Mouse (Mus musculus) liver, embryonic 12.5 days (tissue): ENCODE measurements around the gene Krtap19-4. TPM values are rescaled to one million over a fixed set of nuclear protein-coding genes. Genes with fewer than 3 reads are reported as not detected.

Source experiments
- polyA plus RNA-seq: library from polyadenylated mRNA; unstranded; fragments of >200 nt; fragmentation: Nextera tagmentation; extraction: Ambion mirVana; gene quantifications from 2 replicates; pipeline ENCODE4 v1.2.1, GENCODE M21; 2016

Krtap19-4 gene
- polyA plus RNA-seq, 1 experiment from 2014 or later, result not detected

Other genes with a start within 250 kb of the Krtap19-4 start
- not detected in 2 replicates for gene Krtap26-1, start 237.3 kb downstream of the Krtap19-4 start, polyA plus RNA-seq
- gene Krtap27-1, start 213.4 kb downstream of the Krtap19-4 start, polyA plus RNA-seq, result not detected in 2 replicates
- not detected in 2 replicates for gene 2310061N02Rik, start 177.1 kb downstream of the Krtap19-4 start, polyA plus RNA-seq
- not detected in 2 replicates for gene Krtap13-1, start 156.2 kb downstream of the Krtap19-4 start, polyA plus RNA-seq
- not detected in 2 replicates for gene Krtap13, start 133.5 kb downstream of the Krtap19-4 start, polyA plus RNA-seq
- gene 2310034C09Rik, start 126.2 kb downstream of the Krtap19-4 start, polyA plus RNA-seq, result not detected in 2 replicates
- gene 2310057N15Rik, start 110.9 kb downstream of the Krtap19-4 start, polyA plus RNA-seq, result not detected in 2 replicates
- not detected in 2 replicates for gene Gm5965, start 107.2 kb downstream of the Krtap19-4 start, polyA plus RNA-seq
- gene Gm20741, start 72.9 kb downstream of the Krtap19-4 start, polyA plus RNA-seq, result not detected in 2 replicates
- not detected in 2 replicates for gene Krtap15, start 64.9 kb downstream of the Krtap19-4 start, polyA plus RNA-seq
- gene Krtap14, start 58.9 kb downstream of the Krtap19-4 start, polyA plus RNA-seq, result not detected in 2 replicates
- gene Krtap19-1, start 15.7 kb downstream of the Krtap19-4 start, polyA plus RNA-seq, result not detected in 2 replicates
- not detected in 2 replicates for gene Krtap19-2, start 10.8 kb downstream of the Krtap19-4 start, polyA plus RNA-seq
- gene Krtap19-3, start 7.1 kb downstream of the Krtap19-4 start, polyA plus RNA-seq, result not detected in 2 replicates
- gene Krtap19-5, start 11.4 kb upstream of the Krtap19-4 start, polyA plus RNA-seq, result not detected in 2 replicates
- gene Krtap19-9b, start 47.2 kb upstream of the Krtap19-4 start, polyA plus RNA-seq, result not detected in 2 replicates
- gene Krtap16-3, start 77.8 kb upstream of the Krtap19-4 start, polyA plus RNA-seq, result not detected in 2 replicates
- gene Krtap22-2, start 125.7 kb upstream of the Krtap19-4 start, polyA plus RNA-seq, result not detected in 2 replicates
- gene Gm10229, start 130.2 kb upstream of the Krtap19-4 start, polyA plus RNA-seq, result not detected in 2 replicates
- not detected in 2 replicates for gene Krtap6-1, start 146.6 kb upstream of the Krtap19-4 start, polyA plus RNA-seq
- gene Gm10228, start 156.4 kb upstream of the Krtap19-4 start, polyA plus RNA-seq, result not detected in 2 replicates
- not detected in 2 replicates for gene Krtap6-5, start 162.8 kb upstream of the Krtap19-4 start, polyA plus RNA-seq
- gene 1110025L11Rik, start 178.9 kb upstream of the Krtap19-4 start, polyA plus RNA-seq, result not detected in 2 replicates
- gene Krtap6-3, start 198.9 kb upstream of the Krtap19-4 start, polyA plus RNA-seq, result not detected in 2 replicates